Mouse (Mus musculus) forebrain, postnatal 0 days (tissue): ENCODE results near the gene Sbf1. TPM values are rescaled to one million over a fixed set of nuclear protein-coding genes. Genes with fewer than 3 reads are reported as not detected.

ENCODE experiments used
- ATAC-seq: fragments of 200-750 bp; cut with Nextera tagmentation; 2 replicates; pipeline ENCODE4 v1.8.0; 2017; ENCODE audit warnings: mild to moderate bottlenecking, moderate library complexity
- DNase-seq: peaks from one replicate; pipeline ENCODE4 v3.0.0-alpha.2; 2015
- H3K27ac ChIP-seq: fragments of 300-500 bp; sonication (generic); 2 replicates; pipeline ENCODE4 v1.5.1; 2014; ENCODE audit warnings: low read depth, mild to moderate bottlenecking, antibody characterized with exemption, low read length, moderate library complexity, mixed read lengths
- H3K27me3 ChIP-seq: fragments of 300-500 bp; sonication (generic); 2 replicates; pipeline ENCODE4 v1.6.1; 2014; ENCODE audit warnings: mild to moderate bottlenecking, low read length, mixed read lengths; ENCODE audit not compliant: insufficient read depth
- H3K36me3 ChIP-seq: fragments of 300-500 bp; sonication (generic); 2 replicates; pipeline ENCODE4 v1.6.1; 2014; ENCODE audit warnings: mild to moderate bottlenecking, moderate library complexity; ENCODE audit not compliant: insufficient read depth
- H3K4me1 ChIP-seq: fragments of 300-500 bp; sonication (generic); 2 replicates; pipeline ENCODE4 v1.6.1; 2014; ENCODE audit warnings: antibody characterized with exemption; ENCODE audit not compliant: insufficient read depth
- H3K4me2 ChIP-seq: fragments of 300-500 bp; sonication (generic); 2 replicates; pipeline ENCODE4 v1.6.1; 2014; ENCODE audit warnings: low read depth, mild to moderate bottlenecking, moderate library complexity
- H3K4me3 ChIP-seq: fragments of 300-500 bp; sonication (generic); 2 replicates; pipeline ENCODE4 v1.5.1; 2014; ENCODE audit warnings: low read depth, low read length, mixed read lengths
- H3K9ac ChIP-seq: fragments of 300-500 bp; sonication (generic); 2 replicates; pipeline ENCODE4 v1.6.1; 2014; ENCODE audit warnings: mild to moderate bottlenecking
- H3K9me3 ChIP-seq: fragments of 300-500 bp; sonication (generic); 2 replicates; pipeline ENCODE4 v1.6.1; 2016; ENCODE audit warnings: low read length
- CTCF ChIP-seq: sonication (generic); IDR thresholded peaks from 2 replicates; pipeline ENCODE4 v1.5.1; 2016; ENCODE audit warnings: antibody characterized with exemption, control low read depth, low read depth
- WGBS: fragments of 180-500 bp; shearing (Covaris S2); extraction: QIAGEN DNeasy Blood & Tissue Kit; methylation state at CpG from one replicate; pipeline ENCODE4 v1.1.7; 2014; 5-methylcytosine and 5-hydroxymethylcytosine counted together
- polyA plus RNA-seq: library from polyadenylated mRNA; unstranded; fragments of >200 nt; fragmentation: Nextera tagmentation; extraction: Ambion mirVana; gene quantifications from 2 replicates; pipeline ENCODE4 v1.2.1, GENCODE M21; 2015
- total RNA-seq: library from RNA; depleted of rRNA; stranded (reverse); fragments of >200 nt; gene quantifications from 2 replicates; pipeline ENCODE4 v1.2.3, GENCODE M21; 2014

Gene Sbf1
- total and polyA plus RNA-seq, 2 experiments from 2014 or later: 60.7 to 164 TPM

GRCm38 (mm10) chr15:89352795-89353194 lies 37.7 kb upstream of the Sbf1 start:
- Histone ChIP-seq H3K27ac (no peak overlapping the region), H3K4me1 (peaks cover 16% of the 10 kb centered on the region), H3K9me3 (no peaks in the 10 kb centered on the region), H3K4me3 (no peak overlapping the region), H3K9ac (no peak overlapping the region), H3K36me3 (peaks cover 31% of the 10 kb centered on the region), H3K27me3 (no peaks in the 10 kb centered on the region), H3K4me2 (no peak overlapping the region)
- no peak for DNase-seq
- WGBS: 97% methylated on average over 12 of the region's 12 CpGs
- TF ChIP-seq CTCF: no peak
- ATAC-seq: no peak

- no peaks in the 10 kb centered on the region for H3K9me3 ChIP-seq
- no peak for TF ChIP-seq CTCF
- no peak overlapping the region for H3K27ac ChIP-seq
- no peak for ATAC-seq
- H3K9ac ChIP-seq: no peak overlapping the region
- H3K27me3 ChIP-seq: no peaks in the 10 kb centered on the region
- no peak overlapping the region for H3K4me2 ChIP-seq
- peaks cover 31% of the 10 kb centered on the region for H3K36me3 ChIP-seq
- WGBS: 95% methylated on average over 14 of the region's 14 CpGs
- H3K4me3 ChIP-seq: no peak overlapping the region
- no peak for DNase-seq
- peaks cover 13% of the 10 kb centered on the region for H3K4me1 ChIP-seq
These were observed 36.9 kb upstream of the Sbf1 start for GRCm38 (mm10) chr15:89352054-89352453.

GRCm38 (mm10) chr15:89351302-89351701 lies 36.2 kb upstream of the Sbf1 start:
- peaks cover 7% of the 10 kb centered on the region; the same call in 1 of the 2 replicates for H3K4me1 ChIP-seq
- TF ChIP-seq CTCF: no peak
- H3K36me3 ChIP-seq: peaks cover 31% of the 10 kb centered on the region
- H3K27ac ChIP-seq: no peak overlapping the region
- DNase-seq (no peak), ATAC-seq (no peak)
- H3K9ac ChIP-seq: no peak overlapping the region
- no peaks in the 10 kb centered on the region for H3K9me3 ChIP-seq
- no peak overlapping the region for H3K4me2 ChIP-seq
- 92% methylated on average over 15 of the region's 15 CpGs for WGBS
- no peaks in the 10 kb centered on the region for H3K27me3 ChIP-seq
- no peak overlapping the region for H3K4me3 ChIP-seq

GRCm38 (mm10) chr15:89350447-89350846 lies 35.3 kb upstream of the Sbf1 start:
- peaks cover 31% of the 10 kb centered on the region for H3K36me3 ChIP-seq
- no peak for TF ChIP-seq CTCF

GRCm38 (mm10) chr15:89343325-89343724 lies 28.2 kb upstream of the Sbf1 start:
- no peak overlapping the region for H3K27ac ChIP-seq
- H3K27me3 ChIP-seq: no peaks in the 10 kb centered on the region
- no peak overlapping the region for H3K4me2 ChIP-seq
- no peak overlapping the region for H3K9ac ChIP-seq
- no peaks in the 10 kb centered on the region for H3K9me3 ChIP-seq
- no peaks in the 10 kb centered on the region for H3K4me1 ChIP-seq
- no peaks in the 10 kb centered on the region for H3K36me3 ChIP-seq
- H3K4me3 ChIP-seq: no peak overlapping the region
- ATAC-seq: no peak
- no peak for DNase-seq
- WGBS: 78% methylated on average over 3 of the region's 3 CpGs
- TF ChIP-seq CTCF: no peak

More at GRCm38 (mm10) chr15:89350447-89350846, 35.3 kb upstream of the Sbf1 start:
- 83% methylated on average over 5 of the region's 5 CpGs for WGBS
- H3K27me3 ChIP-seq: no peaks in the 10 kb centered on the region
- H3K27ac ChIP-seq: no peak overlapping the region
- no peak overlapping the region for H3K4me2 ChIP-seq
- DNase-seq (no peak), ATAC-seq (no peak)
- no peaks in the 10 kb centered on the region for H3K9me3 ChIP-seq
- H3K4me3 ChIP-seq: no peak overlapping the region
- H3K4me1 ChIP-seq: peaks cover 7% of the 10 kb centered on the region; the same call in 1 of the 2 replicates
- H3K9ac ChIP-seq: no peak overlapping the region

- no peaks in the 10 kb centered on the region for H3K36me3 ChIP-seq
- H3K27ac ChIP-seq: no peak overlapping the region
- no peaks in the 10 kb centered on the region for H3K9me3 ChIP-seq
- WGBS: 32% methylated on average over 1 of the region's 1 CpGs
- H3K4me1 ChIP-seq: no peaks in the 10 kb centered on the region
- no peak overlapping the region for H3K9ac ChIP-seq
- no peaks in the 10 kb centered on the region for H3K27me3 ChIP-seq
- H3K4me3 ChIP-seq: no peak overlapping the region
- DNase-seq (no peak), ATAC-seq (no peak)
- TF ChIP-seq CTCF: no peak
- H3K4me2 ChIP-seq: no peak overlapping the region
These were observed 26.6 kb upstream of the Sbf1 start for GRCm38 (mm10) chr15:89341678-89342077.

- Histone ChIP-seq H3K27me3 (no peaks in the 10 kb centered on the region), H3K9me3 (no peaks in the 10 kb centered on the region), H3K4me1 (no peaks in the 10 kb centered on the region), H3K4me2 (no peak overlapping the region), H3K27ac (no peak overlapping the region), H3K4me3 (no peak overlapping the region), H3K9ac (no peak overlapping the region), H3K36me3 (no peaks in the 10 kb centered on the region)
- 89% methylated on average over 3 of the region's 3 CpGs for WGBS
- DNase-seq (no peak), ATAC-seq (no peak)
- TF ChIP-seq CTCF: no peak
These were observed 25.0 kb upstream of the Sbf1 start for GRCm38 (mm10) chr15:89340136-89340535.

- TF ChIP-seq CTCF: no peak
- no peak overlapping the region for H3K9ac ChIP-seq
- no peaks in the 10 kb centered on the region for H3K36me3 ChIP-seq
- no peaks in the 10 kb centered on the region for H3K27me3 ChIP-seq
- ATAC-seq (no peak), DNase-seq (no peak)
- H3K4me1 ChIP-seq: no peaks in the 10 kb centered on the region
- no peak overlapping the region for H3K4me3 ChIP-seq
- WGBS: 93% methylated on average over 2 of the region's 2 CpGs
- H3K9me3 ChIP-seq: no peaks in the 10 kb centered on the region
- H3K4me2 ChIP-seq: no peak overlapping the region
- H3K27ac ChIP-seq: no peak overlapping the region
These were observed 24.6 kb upstream of the Sbf1 start for GRCm38 (mm10) chr15:89339696-89340095.
